Mouse (Mus musculus): ENCODE data around the gene Camk2d. TPM values are rescaled to one million over a fixed set of nuclear protein-coding genes. Genes with fewer than 3 reads are reported as not detected.

The Camk2d gene
- total and polyA plus RNA-seq, 2 experiments from 2014 or later: 95.3 to 178 TPM

- no peak for TF ChIP-seq CTCF (IDR thresholded peaks at IDR 0.05; ENCODE audit: low read depth)
- no peaks in the 10 kb centered on the region for H3K36me3 ChIP-seq (ENCODE audit: insufficient read depth, low read length)
- no peaks in the 10 kb centered on the region for H3K9me3 ChIP-seq (ENCODE audit: low read length)
- no peaks in the 10 kb centered on the region for H3K27me3 ChIP-seq (ENCODE audit: insufficient read depth, low read length)
- no peaks in the 10 kb centered on the region for H3K4me1 ChIP-seq (ENCODE audit: insufficient read depth, low read length)
- H3K27ac ChIP-seq: no peak overlapping the region
- H3K4me3 ChIP-seq (ENCODE audit: low read length): no peak overlapping the region
- WGBS: 64% methylated on average over 4 of the region's 4 CpGs
- peak; percentile 70; the same call in 1 of the 2 replicates for ATAC-seq
- DNase-seq (ENCODE audit: low spot score): peak; percentile 31
- no peak overlapping the region for H3K9ac ChIP-seq (replicated peaks; ENCODE audit: low read length)
- no peak overlapping the region for H3K4me2 ChIP-seq (ENCODE audit: low read depth, low read length)
These were observed 290.0 kb downstream of the Camk2d start for GRCm38 (mm10) chr3:126886090-126886489.

- H3K36me3 ChIP-seq (ENCODE audit: insufficient read depth, low read length): no peaks in the 10 kb centered on the region
- H3K27ac ChIP-seq: no peak overlapping the region
- 67% methylated on average over 4 of the region's 4 CpGs for WGBS
- H3K9ac ChIP-seq (replicated peaks; ENCODE audit: low read length): no peak overlapping the region
- no peak for TF ChIP-seq CTCF (IDR thresholded peaks at IDR 0.05; ENCODE audit: low read depth)
- no peak overlapping the region for H3K4me3 ChIP-seq (ENCODE audit: low read length)
- no peaks in the 10 kb centered on the region for H3K4me1 ChIP-seq (ENCODE audit: insufficient read depth, low read length)
- H3K27me3 ChIP-seq (ENCODE audit: insufficient read depth, low read length): no peaks in the 10 kb centered on the region
- no peak for ATAC-seq
- DNase-seq (ENCODE audit: low spot score): no peak
- H3K4me2 ChIP-seq (ENCODE audit: low read depth, low read length): no peak overlapping the region
- no peaks in the 10 kb centered on the region for H3K9me3 ChIP-seq (ENCODE audit: low read length)
These were observed 290.5 kb downstream of the Camk2d start for GRCm38 (mm10) chr3:126886644-126887043.

Other genes with a start within 250 kb of the Camk2d start
- gene Arsj, start 232.6 kb upstream of the Camk2d start, total RNA-seq (2014; rRNA removed): 0.90 and 1.7 TPM in 2 replicates
- 0.65 and 0.67 TPM in 2 replicates for gene Arsj, start 232.6 kb upstream of the Camk2d start, polyA plus RNA-seq (2015; fragmentation: Nextera tagmentation; extraction: Ambion mirVana)

Data from hindbrain, postnatal 0 days (tissue).